Mouse (Mus musculus): ENCODE data around the gene Siae. TPM values are rescaled to one million over a fixed set of nuclear protein-coding genes. Genes with fewer than 3 reads are reported as not detected.

Siae gene
- polyA plus RNA-seq, 1 experiment: not detected

GRCm38 (mm10) chr9:37592633-37593032, 37.1 kb downstream of the Siae start:
- no peaks in the 10 kb centered on the region; the same call in 1 of the 2 replicates for H3K9me3 ChIP-seq (ENCODE audit: control insufficient read depth, low read length)
- no peak overlapping the region for H3K4me3 ChIP-seq (replicated peaks)
- H3K36me3 ChIP-seq (ENCODE audit: control insufficient read depth): no peaks in the 10 kb centered on the region
- peaks cover 9% of the 10 kb centered on the region for H3K4me1 ChIP-seq (ENCODE audit: control insufficient read depth)
- TF ChIP-seq GATA1 (IDR thresholded peaks at IDR 0.05; ENCODE audit: low read length): no peak
- no peak for TF ChIP-seq TAL1 (IDR thresholded peaks at IDR 0.05; ENCODE audit: low read length)
- no peaks in the 10 kb centered on the region for H3K27me3 ChIP-seq (ENCODE audit: control insufficient read depth)

GRCm38 (mm10) chr9:37593690-37594089, 38.2 kb downstream of the Siae start:
- peaks cover 9% of the 10 kb centered on the region for H3K4me1 ChIP-seq (ENCODE audit: control insufficient read depth)
- TF ChIP-seq GATA1 (IDR thresholded peaks at IDR 0.05; ENCODE audit: low read length): no peak
- no peak for TF ChIP-seq TAL1 (IDR thresholded peaks at IDR 0.05; ENCODE audit: low read length)
- no peak overlapping the region for H3K4me3 ChIP-seq (replicated peaks)
- no peaks in the 10 kb centered on the region for H3K36me3 ChIP-seq (ENCODE audit: control insufficient read depth)
- H3K27me3 ChIP-seq (ENCODE audit: control insufficient read depth): no peaks in the 10 kb centered on the region
- no peaks in the 10 kb centered on the region; the same call in 1 of the 2 replicates for H3K9me3 ChIP-seq (ENCODE audit: control insufficient read depth, low read length)

- no peaks in the 10 kb centered on the region for H3K27me3 ChIP-seq (ENCODE audit: control insufficient read depth)
- H3K4me3 ChIP-seq (replicated peaks): no peak overlapping the region
- H3K4me1 ChIP-seq (ENCODE audit: control insufficient read depth): peaks cover 19% of the 10 kb centered on the region
- H3K9me3 ChIP-seq (ENCODE audit: control insufficient read depth, low read length): no peaks in the 10 kb centered on the region; the same call in 1 of the 2 replicates
- no peaks in the 10 kb centered on the region for H3K36me3 ChIP-seq (ENCODE audit: control insufficient read depth)
- TF ChIP-seq GATA1 (IDR thresholded peaks at IDR 0.05; ENCODE audit: low read length): no peak
- no peak for TF ChIP-seq TAL1 (IDR thresholded peaks at IDR 0.05; ENCODE audit: low read length)
Measured at GRCm38 (mm10) chr9:37595570-37595969, 40.1 kb downstream of the Siae start.

- H3K36me3 ChIP-seq (ENCODE audit: control insufficient read depth): no peaks in the 10 kb centered on the region
- H3K4me1 ChIP-seq (ENCODE audit: control insufficient read depth): peaks cover 16% of the 10 kb centered on the region
- no peaks in the 10 kb centered on the region for H3K27me3 ChIP-seq (ENCODE audit: control insufficient read depth)
- H3K4me3 ChIP-seq (replicated peaks): no peak overlapping the region
- TF ChIP-seq TAL1 (IDR thresholded peaks at IDR 0.05; ENCODE audit: low read length) (no peak), GATA1 (IDR thresholded peaks at IDR 0.05; ENCODE audit: low read length) (no peak)
- no peaks in the 10 kb centered on the region for H3K9me3 ChIP-seq (ENCODE audit: control insufficient read depth, low read length)
Measured at GRCm38 (mm10) chr9:37598637-37599036, 43.1 kb downstream of the Siae start.

GRCm38 (mm10) chr9:37600538-37601205, 45.2 kb downstream of the Siae start:
- H3K27me3 ChIP-seq (ENCODE audit: control insufficient read depth): no peaks in the 10 kb centered on the region
- H3K4me3 ChIP-seq (replicated peaks): no peak overlapping the region
- no peaks in the 10 kb centered on the region for H3K36me3 ChIP-seq (ENCODE audit: control insufficient read depth)
- no peaks in the 10 kb centered on the region for H3K9me3 ChIP-seq (ENCODE audit: control insufficient read depth, low read length)
- peaks cover 20% of the 10 kb centered on the region for H3K4me1 ChIP-seq (ENCODE audit: control insufficient read depth)
- TF ChIP-seq GATA1 (IDR thresholded peaks at IDR 0.05; ENCODE audit: low read length) (no peak), TAL1 (IDR thresholded peaks at IDR 0.05; ENCODE audit: low read length) (no peak)

- H3K27me3 ChIP-seq (ENCODE audit: control insufficient read depth): no peaks in the 10 kb centered on the region
- H3K9me3 ChIP-seq (ENCODE audit: control insufficient read depth, low read length): no peaks in the 10 kb centered on the region
- peaks cover 15% of the 10 kb centered on the region for H3K4me1 ChIP-seq (ENCODE audit: control insufficient read depth)
- no peak overlapping the region for H3K4me3 ChIP-seq (replicated peaks)
- TF ChIP-seq GATA1 (IDR thresholded peaks at IDR 0.05; ENCODE audit: low read length) (no peak), TAL1 (IDR thresholded peaks at IDR 0.05; ENCODE audit: low read length) (no peak)
- no peaks in the 10 kb centered on the region for H3K36me3 ChIP-seq (ENCODE audit: control insufficient read depth)
Measured at GRCm38 (mm10) chr9:37605089-37605488, 49.6 kb downstream of the Siae start.

GRCm38 (mm10) chr9:37609558-37609957, 54.1 kb downstream of the Siae start:
- no peaks in the 10 kb centered on the region for H3K36me3 ChIP-seq (ENCODE audit: control insufficient read depth)
- peaks cover 22% of the 10 kb centered on the region for H3K4me1 ChIP-seq (ENCODE audit: control insufficient read depth)
- H3K27me3 ChIP-seq (ENCODE audit: control insufficient read depth): no peaks in the 10 kb centered on the region
- no peaks in the 10 kb centered on the region for H3K9me3 ChIP-seq (ENCODE audit: control insufficient read depth, low read length)
- no peak for TF ChIP-seq TAL1 (IDR thresholded peaks at IDR 0.05; ENCODE audit: low read length)
- no peak for TF ChIP-seq GATA1 (IDR thresholded peaks at IDR 0.05; ENCODE audit: low read length)
- H3K4me3 ChIP-seq (replicated peaks): no peak overlapping the region

GRCm38 (mm10) chr9:37613182-37613910, 57.8 kb downstream of the Siae start, which contains the start of gene Spa17:
Gene Spa17, minus strand, starts transcription at chr9:37613722.
- Histone ChIP-seq H3K4me1 (ENCODE audit: control insufficient read depth) (peaks cover 17% of the 10 kb centered on the region), H3K36me3 (ENCODE audit: control insufficient read depth) (no peaks in the 10 kb centered on the region), H3K27me3 (ENCODE audit: control insufficient read depth) (no peaks in the 10 kb centered on the region), H3K4me3 (replicated peaks) (peak within 1 kb of the TSS; percentile 86), H3K9me3 (ENCODE audit: control insufficient read depth, low read length) (no peaks in the 10 kb centered on the region)
- TF ChIP-seq GATA1 (IDR thresholded peaks at IDR 0.05; ENCODE audit: low read length) (no peak), TAL1 (IDR thresholded peaks at IDR 0.05; ENCODE audit: low read length) (no peak)

- no peaks in the 10 kb centered on the region for H3K27me3 ChIP-seq (ENCODE audit: control insufficient read depth)
- no peaks in the 10 kb centered on the region for H3K9me3 ChIP-seq (ENCODE audit: control insufficient read depth, low read length)
- peaks cover 17% of the 10 kb centered on the region for H3K4me1 ChIP-seq (ENCODE audit: control insufficient read depth)
- TF ChIP-seq GATA1 (IDR thresholded peaks at IDR 0.05; ENCODE audit: low read length): no peak
- TF ChIP-seq TAL1 (IDR thresholded peaks at IDR 0.05; ENCODE audit: low read length): no peak
- H3K36me3 ChIP-seq (ENCODE audit: control insufficient read depth): no peaks in the 10 kb centered on the region
- H3K4me3 ChIP-seq (replicated peaks): peak overlapping the region; percentile 86
Measured at GRCm38 (mm10) chr9:37613911-37614280, 58.4 kb downstream of the Siae start.

Data from erythroblast, embryonic 14.5 days (primary cell).